Mouse (Mus musculus) thymus, adult 2 months (tissue): ENCODE data around the gene Slc25a23.

ENCODE experiments used
- CTCF ChIP-seq: fragments of 200-500 bp; IDR thresholded peaks from 2 replicates; pipeline ENCODE4 v1.5.1; 2012; ENCODE audit warnings: mild to moderate bottlenecking, control low read depth, low read length, moderate library complexity, borderline replicate concordance; ENCODE audit not compliant: control insufficient read depth, poor library complexity, insufficient read depth; ENCODE audit errors: extremely low read depth
- POLR2A ChIP-seq: fragments of 200-500 bp; IDR thresholded peaks from 2 replicates; pipeline ENCODE4 v1.6.1; 2012; ENCODE audit warnings: mild to moderate bottlenecking, low read length, control low read depth, moderate library complexity; ENCODE audit not compliant: control insufficient read depth, poor library complexity, insufficient read depth; ENCODE audit errors: extremely low read depth

GRCm38 (mm10) chr17:57048816-57049215 lies 10.8 kb downstream of the Slc25a23 start:
- TF ChIP-seq POLR2A (no peak), CTCF (no peak)
